Mouse (Mus musculus): ENCODE results near the gene Sprr2k. TPM values are rescaled to one million over a fixed set of nuclear protein-coding genes. Genes with fewer than 3 reads are reported as not detected.

Sprr2k gene
- total and polyA plus RNA-seq, 3 experiments, result not detected

GRCm38 (mm10) chr3:92394301-92394700, 38.1 kb upstream of the Sprr2k start:
- Histone ChIP-seq H3K27ac (ENCODE audit: control insufficient read depth, low read depth, low read length) (no peak overlapping the region), H3K9ac (ENCODE audit: control insufficient read depth, low read depth, low read length, poor library complexity, severe bottlenecking) (no peak overlapping the region), H3K4me3 (ENCODE audit: control insufficient read depth in 1 of 2, insufficient read depth in 1 of 2, low read depth in 2 of 2, low read length in 2 of 2) (no peak overlapping the region), H3K79me2 (ENCODE audit: control insufficient read depth, insufficient read depth, low read length, poor library complexity) (no peaks in the 10 kb centered on the region), H3K27me3 (ENCODE audit: control insufficient read depth in 1 of 2, insufficient read depth in 2 of 2, low read length in 2 of 2) (no peaks in the 10 kb centered on the region), H3K9me3 (replicated peaks; ENCODE audit: insufficient read depth, low read length) (no peaks in the 10 kb centered on the region; the same call in 1 of the 2 replicates), H3K36me3 (ENCODE audit: control insufficient read depth in 1 of 2, insufficient read depth in 2 of 2, low read length in 2 of 2) (no peaks in the 10 kb centered on the region), H3K4me1 (ENCODE audit: control insufficient read depth in 1 of 2, insufficient read depth in 2 of 2, low read length in 2 of 2) (no peaks in the 10 kb centered on the region)
- TF ChIP-seq JUND (IDR thresholded peaks at IDR 0.05; ENCODE audit: low read depth, low read length) (no peak), ZC3H11A (IDR thresholded peaks at IDR 0.05; ENCODE audit: low read depth, low read length) (no peak), RAD21 (IDR thresholded peaks at IDR 0.05; ENCODE audit: low read depth, low read length) (peak; percentile 30), GATA1 (IDR thresholded peaks at IDR 0.05; ENCODE audit: low read depth, low read length) (no peak), MAFK (IDR thresholded peaks at IDR 0.05; ENCODE audit: borderline replicate concordance, low read depth, low read length) (no peak), NELFE (IDR thresholded peaks at IDR 0.05; ENCODE audit: low read depth, low read length) (no peak), ZMIZ1 (IDR thresholded peaks at IDR 0.05; ENCODE audit: low read depth, low read length) (no peak), MAX (IDR thresholded peaks at IDR 0.05; ENCODE audit: low read length) (no peak), CHD2 (IDR thresholded peaks at IDR 0.05; ENCODE audit: low read length) (no peak), TAL1 (IDR thresholded peaks at IDR 0.05; ENCODE audit: low read length) (no peak), CHD1 (IDR thresholded peaks at IDR 0.05; ENCODE audit: low read depth, low read length) (no peak), KAT2A (conservative IDR thresholded peaks at IDR 0.05; ENCODE audit: low read depth, low read length) (no peak), CTCF (IDR thresholded peaks at IDR 0.05 in 2 of 3, conservative IDR thresholded peaks at IDR 0.05 in 1 of 3; ENCODE audit: control insufficient read depth in 1 of 3, insufficient read depth in 1 of 3, low read depth in 2 of 3, low read length in 3 of 3, poor library complexity in 1 of 3, severe bottlenecking in 1 of 3) (peak in 1 of 3 experiments; percentile 16; a peak in 1 of 6 replicates), POLR2A (IDR thresholded peaks at IDR 0.05; ENCODE audit: control insufficient read depth in 1 of 2, insufficient read depth in 1 of 2, low read depth in 1 of 2, low read length in 2 of 2, poor library complexity in 1 of 2) (no peak), GABPA (IDR thresholded peaks at IDR 0.05; ENCODE audit: low read depth, low read length) (no peak), HCFC1 (IDR thresholded peaks at IDR 0.05; ENCODE audit: low read depth, low read length) (no peak), POLR2AphosphoS5 (IDR thresholded peaks at IDR 0.05; ENCODE audit: borderline replicate concordance, low read depth, low read length) (no peak), BHLHE40 (IDR thresholded peaks at IDR 0.05; ENCODE audit: borderline replicate concordance, low read depth, low read length) (no peak), ZNF384 (IDR thresholded peaks at IDR 0.05; ENCODE audit: low read depth, low read length) (no peak), SMC3 (IDR thresholded peaks at IDR 0.05; ENCODE audit: low read depth, low read length) (peak; percentile 20; the same call in 1 of the 2 replicates)
- peak; percentile 4 for DNase-seq (ENCODE audit: low read depth, low spot score)

GRCm38 (mm10) chr3:92407691-92408090, 24.7 kb upstream of the Sprr2k start, which contains the start of gene Sprr2i:
Gene Sprr2i, plus strand, starts transcription at chr3:92407991.
- Histone ChIP-seq H3K4me1 (ENCODE audit: control insufficient read depth in 1 of 2, insufficient read depth in 2 of 2, low read length in 2 of 2) (no peaks in the 10 kb centered on the region), H3K9me3 (replicated peaks; ENCODE audit: insufficient read depth, low read length) (no peaks in the 10 kb centered on the region), H3K27ac (ENCODE audit: control insufficient read depth, low read depth, low read length) (no peak within 1 kb of the TSS), H3K79me2 (ENCODE audit: control insufficient read depth, insufficient read depth, low read length, poor library complexity) (no peaks in the 10 kb centered on the region), H3K9ac (ENCODE audit: control insufficient read depth, low read depth, low read length, poor library complexity, severe bottlenecking) (no peak within 1 kb of the TSS), H3K27me3 (ENCODE audit: control insufficient read depth in 1 of 2, insufficient read depth in 2 of 2, low read length in 2 of 2) (no peaks in the 10 kb centered on the region), H3K4me3 (ENCODE audit: control insufficient read depth in 1 of 2, insufficient read depth in 1 of 2, low read depth in 2 of 2, low read length in 2 of 2) (no peak within 1 kb of the TSS), H3K36me3 (ENCODE audit: control insufficient read depth in 1 of 2, insufficient read depth in 2 of 2, low read length in 2 of 2) (no peaks in the 10 kb centered on the region)
- TF ChIP-seq ZMIZ1 (IDR thresholded peaks at IDR 0.05; ENCODE audit: low read depth, low read length) (no peak), ZNF384 (IDR thresholded peaks at IDR 0.05; ENCODE audit: low read depth, low read length) (no peak), USF2 (IDR thresholded peaks at IDR 0.05; ENCODE audit: borderline replicate concordance in 1 of 2, insufficient read depth in 1 of 2, low read depth in 1 of 2, low read length in 2 of 2) (no peak)
- no peak for DNase-seq (ENCODE audit: low read depth, low spot score)

All from MEL (cell line).